Mouse (Mus musculus) central nervous system, embryonic 11.5 days (tissue): ENCODE measurements around the gene Btbd35f21. TPM values are rescaled to one million over a fixed set of nuclear protein-coding genes. Genes with fewer than 3 reads are reported as not detected.

Experiments used
- polyA plus RNA-seq: library from polyadenylated mRNA; depleted of rRNA; stranded (reverse); fragments of >200 nt; gene quantifications from 2 replicates; pipeline ENCODE4 v1.2.3, GENCODE M21; 2012; rRNA removed

Gene Btbd35f21
- not detected in 2 replicates for polyA plus RNA-seq

DNA sequence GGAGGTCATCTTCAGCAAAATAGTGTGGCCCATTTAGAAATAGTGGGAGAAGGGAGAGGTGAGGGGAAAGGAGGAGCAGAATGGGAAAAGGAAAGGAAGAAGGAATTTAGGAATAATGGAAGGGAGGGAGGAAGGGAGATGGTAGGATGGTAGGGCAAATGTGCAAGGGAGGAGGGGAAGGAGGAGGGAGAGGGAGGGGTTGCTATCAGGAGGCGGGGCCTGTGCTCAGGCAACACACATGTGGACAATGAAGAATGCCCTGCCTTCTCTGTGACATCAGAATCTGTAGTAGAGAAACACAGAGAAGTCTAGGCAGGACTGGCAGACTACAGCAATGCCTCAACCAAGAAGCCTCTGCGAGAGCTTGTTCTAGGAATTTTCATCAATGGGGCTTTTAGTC lies at the start of gene Btbd35f21:
TSS of gene Btbd35f21 (plus strand) at position 301 of the 400 bp plus-strand sequence.

Other genes with a start within 250 kb of the Btbd35f21 start
- not detected in 2 replicates for gene Btbd35f1, start 166.1 kb upstream of the Btbd35f21 start, polyA plus RNA-seq
- gene Gm5926, start 75.4 kb upstream of the Btbd35f21 start, polyA plus RNA-seq: not detected in 2 replicates
- gene Btbd35f30, start 168.5 kb downstream of the Btbd35f21 start, polyA plus RNA-seq: not detected in 2 replicates
- gene Gm21789, start 215.7 kb downstream of the Btbd35f21 start, polyA plus RNA-seq: not detected in 2 replicates
- gene Btbd35f5, start 247.8 kb downstream of the Btbd35f21 start, polyA plus RNA-seq: not detected in 2 replicates